Mouse (Mus musculus) heart, postnatal 0 days (tissue): ENCODE data around the gene Cckbr. TPM values are rescaled to one million over a fixed set of nuclear protein-coding genes. Genes with fewer than 3 reads are reported as not detected.

Experiments used
- ATAC-seq: fragments of 200-750 bp; cut with Nextera tagmentation; 2 replicates; pipeline ENCODE4 v1.8.0; 2017; ENCODE audit warnings: low read depth, moderate number of reproducible peaks, moderate library complexity; ENCODE audit not compliant: insufficient read depth
- DNase-seq: peaks from one replicate; pipeline ENCODE4 v3.0.0-alpha.2; 2016; ENCODE audit warnings: low spot score
- H3K27ac ChIP-seq: fragments of 300-500 bp; sonication (generic); 2 replicates; pipeline ENCODE4 v1.5.1; 2014; ENCODE audit warnings: low read depth, mild to moderate bottlenecking
- H3K27me3 ChIP-seq: fragments of 300-500 bp; sonication (generic); 2 replicates; pipeline ENCODE4 v1.6.1; 2014; ENCODE audit warnings: low read length, mixed read lengths; ENCODE audit not compliant: control insufficient read depth, insufficient read depth
- H3K36me3 ChIP-seq: fragments of 300-500 bp; sonication (generic); replicated peaks from 2 replicates; pipeline ENCODE4 v1.6.1; 2014; ENCODE audit warnings: low read length, mixed read lengths; ENCODE audit not compliant: control insufficient read depth, insufficient read depth
- H3K4me1 ChIP-seq: fragments of 300-500 bp; sonication (generic); 2 replicates; pipeline ENCODE4 v1.6.1; 2014; ENCODE audit warnings: antibody characterized with exemption; ENCODE audit not compliant: control insufficient read depth, insufficient read depth
- H3K4me2 ChIP-seq: fragments of 300-500 bp; sonication (generic); 2 replicates; pipeline ENCODE4 v1.6.1; 2014; ENCODE audit warnings: low read depth, mild to moderate bottlenecking, low read length, moderate library complexity
- H3K4me3 ChIP-seq: fragments of 300-500 bp; sonication (generic); 2 replicates; pipeline ENCODE4 v1.5.1; 2014; ENCODE audit warnings: low read depth, low read length
- H3K9ac ChIP-seq: fragments of 300-500 bp; sonication (generic); replicated peaks from 2 replicates; pipeline ENCODE4 v1.6.1; 2014; ENCODE audit warnings: low read depth, low read length, mixed read lengths
- H3K9me3 ChIP-seq: fragments of 300-500 bp; sonication (generic); replicated peaks from 2 replicates; pipeline ENCODE4 v1.6.1; 2016; ENCODE audit warnings: low read length; ENCODE audit not compliant: control insufficient read depth
- CTCF ChIP-seq: IDR thresholded peaks from 2 replicates; pipeline ENCODE4 v1.5.1; 2016; ENCODE audit warnings: antibody characterized with exemption, control low read depth, low read depth
- EP300 ChIP-seq: IDR thresholded peaks from 2 replicates; pipeline ENCODE4 v1.6.1; 2016; ENCODE audit warnings: antibody characterized with exemption, low read depth
- WGBS: fragments of 180-500 bp; shearing (Covaris S2); extraction: QIAGEN DNeasy Blood & Tissue Kit; methylation state at CpG from one replicate; pipeline ENCODE4 v1.1.7; 2014; 5-methylcytosine and 5-hydroxymethylcytosine counted together
- polyA plus RNA-seq: library from polyadenylated mRNA; unstranded; fragments of >200 nt; fragmentation: Nextera tagmentation; extraction: Ambion mirVana; gene quantifications from 2 replicates; pipeline ENCODE4 v1.2.1, GENCODE M21; 2015
- total RNA-seq: library from RNA; depleted of rRNA; stranded (reverse); fragments of >200 nt; gene quantifications from 2 replicates; pipeline ENCODE4 v1.2.3, GENCODE M21; 2014; ENCODE audit warnings: low replicate concordance

Cckbr gene
- total and polyA plus RNA-seq, 2 experiments from 2014 or later = not detected

GRCm38 (mm10) chr7:105481505-105482411, 56.2 kb downstream of the Cckbr start, which contains the start of gene Cavin3:
Gene Cavin3 (minus strand): TSS chr7:105482300.
- TF ChIP-seq EP300 (no peak), CTCF (no peak)
- Histone ChIP-seq H3K4me1 (peaks cover 27% of the 10 kb centered on the region), H3K27me3 (no peaks in the 10 kb centered on the region), H3K27ac (peak within 1 kb of the TSS; percentile 94), H3K9me3 (no peaks in the 10 kb centered on the region), H3K4me2 (peak within 1 kb of the TSS; percentile 81), H3K36me3 (0 out of 2 replicates have a peak, but pooled peaks cover 3% of the 10 kb centered on the region), H3K4me3 (peak within 1 kb of the TSS; percentile 60), H3K9ac (peak within 1 kb of the TSS; percentile 88)
- ATAC-seq = peak; percentile 82
- WGBS = 3% methylated on average over 60 of the region's 63 CpGs
- DNase-seq = peak; percentile 81

GRCm38 (mm10) chr7:105482426-105482825, 56.9 kb downstream of the Cckbr start:
- peak overlapping the region; percentile 88; the same call in 1 of the 2 replicates for H3K9ac ChIP-seq
- H3K4me2 ChIP-seq = peak overlapping the region; percentile 81
- H3K4me3 ChIP-seq = peak overlapping the region; percentile 60
- H3K36me3 ChIP-seq = 0 out of 2 replicates have a peak, but pooled peaks cover 3% of the 10 kb centered on the region
- WGBS = 49% methylated on average over 8 of the region's 8 CpGs
- peak overlapping the region; percentile 94 for H3K27ac ChIP-seq
- TF ChIP-seq CTCF = no peak
- TF ChIP-seq EP300 = no peak
- ATAC-seq = peak; percentile 61
- H3K9me3 ChIP-seq = no peaks in the 10 kb centered on the region
- peaks cover 27% of the 10 kb centered on the region for H3K4me1 ChIP-seq
- no peaks in the 10 kb centered on the region for H3K27me3 ChIP-seq
- DNase-seq = peak; percentile 32

GRCm38 (mm10) chr7:105485029-105485428, 59.5 kb downstream of the Cckbr start:
- Histone ChIP-seq H3K27ac (no peak overlapping the region), H3K9me3 (no peaks in the 10 kb centered on the region), H3K9ac (no peak overlapping the region), H3K27me3 (no peaks in the 10 kb centered on the region), H3K4me1 (peaks cover 29% of the 10 kb centered on the region), H3K4me3 (no peak overlapping the region), H3K36me3 (0 out of 2 replicates have a peak, but pooled peaks cover 3% of the 10 kb centered on the region), H3K4me2 (no peak overlapping the region)
- ATAC-seq = no peak
- no peak for TF ChIP-seq EP300
- TF ChIP-seq CTCF = no peak
- WGBS = 61% methylated on average over 5 of the region's 5 CpGs
- no peak for DNase-seq

- peaks cover 7% of the 10 kb centered on the region for H3K4me1 ChIP-seq
- ATAC-seq = no peak
- H3K9me3 ChIP-seq = no peaks in the 10 kb centered on the region
- H3K4me2 ChIP-seq = no peak overlapping the region
- H3K9ac ChIP-seq = no peak overlapping the region
- H3K27ac ChIP-seq = peak overlapping the region; percentile 41; the same call in 1 of the 2 replicates
- no peaks in the 10 kb centered on the region for H3K27me3 ChIP-seq
- 61% methylated on average over 6 of the region's 6 CpGs for WGBS
- TF ChIP-seq EP300 (no peak), CTCF (no peak)
- no peaks in the 10 kb centered on the region for H3K36me3 ChIP-seq
- no peak for DNase-seq
- H3K4me3 ChIP-seq = no peak overlapping the region
These were observed 61.8 kb downstream of the Cckbr start for GRCm38 (mm10) chr7:105487104-105487876.

- Histone ChIP-seq H3K36me3 (no peaks in the 10 kb centered on the region), H3K4me3 (no peak overlapping the region), H3K9me3 (no peaks in the 10 kb centered on the region), H3K4me1 (peaks cover 7% of the 10 kb centered on the region), H3K27me3 (no peaks in the 10 kb centered on the region), H3K4me2 (no peak overlapping the region), H3K9ac (no peak overlapping the region), H3K27ac (0 out of 2 replicates have a peak overlapping the region, but pooled peaks have one; percentile 11)
- WGBS = 70% methylated on average over 3 of the region's 3 CpGs
- TF ChIP-seq EP300 (no peak), CTCF (no peak)
- DNase-seq = no peak
- 0 out of 2 replicates have a peak, but pooled peaks have one; percentile 24 for ATAC-seq
These were observed 72.3 kb downstream of the Cckbr start for GRCm38 (mm10) chr7:105497881-105498280.
